Comparison of ENCODE assay signal across 8 mouse cellular contexts in genomic region chr9:115942989-115943388, GRCm38 (mm10). TPM values are rescaled to one million over a fixed set of nuclear protein-coding genes. Genes with fewer than 3 reads are reported as not detected.
A peak's percentile ranks its signal among the peaks of the same experiment; 100 is the strongest.
DNase-seq lines count a peak whose midpoint lies in the region; ATAC-seq and TF ChIP-seq lines count a peak whose summit lies in the region.

No protein-coding gene starts in this region.

- no peaks in the 10 kb centered on the region for H3K4me1 ChIP-seq in kidney, postnatal 0 days (replicated peaks; ENCODE audit: insufficient read depth, low read length)
- no peaks in the 10 kb centered on the region for H3K4me1 ChIP-seq in liver, embryonic 11.5 days (replicated peaks; ENCODE audit: control insufficient read depth, insufficient read depth, low read length)

- no peaks in the 10 kb centered on the region for H3K9me3 ChIP-seq in kidney, postnatal 0 days (replicated peaks; ENCODE audit: low read length)
- no peaks in the 10 kb centered on the region for H3K9me3 ChIP-seq in liver, embryonic 11.5 days (ENCODE audit: control insufficient read depth, low read length)

- TF ChIP-seq CTCF in kidney, postnatal 0 days (IDR thresholded peaks at IDR 0.05; ENCODE audit: low read depth): no peak

- 25% methylated on average over 7 of the region's 7 CpGs for WGBS in kidney, postnatal 0 days
- 29% methylated on average over 7 of the region's 7 CpGs for WGBS in liver, embryonic 11.5 days

- no peak for ATAC-seq in kidney, postnatal 0 days (replicated peaks; ENCODE audit: low FRiP score, low read depth)
- peak; percentile 72 for ATAC-seq in granulocyte monocyte progenitor cell, adult 5-6 weeks (replicated peaks; ENCODE audit: poor library complexity, severe bottlenecking)
- ATAC-seq in megakaryocyte progenitor cell, adult 5-6 weeks (replicated peaks; ENCODE audit: poor library complexity): peak; percentile 85
- no peak for ATAC-seq in liver, embryonic 11.5 days (replicated peaks; ENCODE audit: low FRiP score)

- no peak overlapping the region for H3K27ac ChIP-seq in kidney, postnatal 0 days
- no peak overlapping the region for H3K27ac ChIP-seq in liver, embryonic 11.5 days (ENCODE audit: low read depth, low read length)

- H3K4me2 ChIP-seq in kidney, postnatal 0 days (ENCODE audit: low read length): no peak overlapping the region
- no peak overlapping the region for H3K4me2 ChIP-seq in liver, embryonic 11.5 days

- no peak overlapping the region for H3K9ac ChIP-seq in kidney, postnatal 0 days (ENCODE audit: low read depth, low read length)
- no peak overlapping the region for H3K9ac ChIP-seq in liver, embryonic 11.5 days (ENCODE audit: low read depth, low read length)

- H3K4me3 ChIP-seq in kidney, postnatal 0 days (replicated peaks; ENCODE audit: low read depth, low read length): no peak overlapping the region
- no peak overlapping the region for H3K4me3 ChIP-seq in liver, embryonic 11.5 days (ENCODE audit: low read depth, low read length)

- H3K27me3 ChIP-seq in kidney, postnatal 0 days (ENCODE audit: insufficient read depth, low read length): no peaks in the 10 kb centered on the region
- no peaks in the 10 kb centered on the region for H3K27me3 ChIP-seq in liver, embryonic 11.5 days (replicated peaks; ENCODE audit: control insufficient read depth, insufficient read depth, low read length)

- DNase-seq in kidney, postnatal 0 days (ENCODE audit: low spot score): peak; percentile 27
- DNase-seq in kidney, adult 18-20 months: no peak
- DNase-seq in telencephalon, adult 2 months (ENCODE audit: low read depth, low spot score): peak; percentile 62
- DNase-seq in yolk sac, embryonic 10.5 days (ENCODE audit: low spot score): no peak
- DNase-seq in MN1 (ENCODE audit: low spot score): no peak
- no peak for DNase-seq in liver, embryonic 11.5 days (ENCODE audit: low spot score)

- H3K36me3 ChIP-seq in kidney, postnatal 0 days (ENCODE audit: insufficient read depth, low read length): no peaks in the 10 kb centered on the region
- no peaks in the 10 kb centered on the region for H3K36me3 ChIP-seq in liver, embryonic 11.5 days (ENCODE audit: control insufficient read depth, insufficient read depth, low read length)

RNA-seq across cellular contexts. Expression of gene Gadl1, which starts 33.7 kb away (rescaled TPM):
- 0.51 and 0.61 TPM in 2 replicates for polyA plus RNA-seq in kidney, postnatal 0 days (2015; fragmentation: Nextera tagmentation; extraction: Ambion mirVana)
- not detected in 2 replicates for total RNA-seq in granulocyte monocyte progenitor cell, adult 5-6 weeks (2014; fragmentation: Nextera tagmentation)
- 0.82 TPM in 1 of 2 replicates, not detected in the other for total RNA-seq in granulocyte monocyte progenitor cell, adult 5-6 weeks (2017)
- 0.22 TPM in 1 of 2 replicates, not detected in the other for total RNA-seq in megakaryocyte progenitor cell, adult 5-6 weeks (2015)
- total RNA-seq in megakaryocyte progenitor cell, adult 5-6 weeks (2017): 0.20 and 0.71 TPM in 2 replicates
- polyA plus RNA-seq in liver, embryonic 11.5 days (2014; fragmentation: Nextera tagmentation; extraction: Ambion mirVana): 0.37 and 0.39 TPM in 2 replicates

Comparison
In these comparisons a context has a peak if more than half of its experiments do, and no peak if none do; other contexts are left out.
1. DNase-seq: peak in kidney, postnatal 0 days (single experiment) and telencephalon, adult 2 months (single experiment); none in kidney, adult 18-20 months (single experiment), yolk sac, embryonic 10.5 days (single experiment), MN1 (single experiment) and liver, embryonic 11.5 days (single experiment).
2. ATAC-seq: peak in granulocyte monocyte progenitor cell, adult 5-6 weeks (single experiment) and megakaryocyte progenitor cell, adult 5-6 weeks (single experiment); none in kidney, postnatal 0 days (single experiment) and liver, embryonic 11.5 days (single experiment).